Mouse (Mus musculus): ENCODE results near the gene Rps6ka5. TPM values are rescaled to one million over a fixed set of nuclear protein-coding genes. Genes with fewer than 3 reads are reported as not detected.

Rps6ka5 gene
- total RNA-seq, 2 experiments from 2014 or later, result 23.6 to 27.0 TPM

- no peak for DNase-seq (ENCODE audit: low spot score in 2 of 2)
These were observed 192.8 kb downstream of the Rps6ka5 start for GRCm38 (mm10) chr12:100534028-100534427.

GRCm38 (mm10) chr12:100533209-100533608 is 193.6 kb downstream of the Rps6ka5 start:
- no peak for DNase-seq (ENCODE audit: low spot score in 2 of 2)

- no peak for DNase-seq (ENCODE audit: low spot score in 2 of 2)
These were observed 195.0 kb downstream of the Rps6ka5 start for GRCm38 (mm10) chr12:100531740-100532139.

GRCm38 (mm10) chr12:100530871-100531270 is 195.9 kb downstream of the Rps6ka5 start:
- DNase-seq (ENCODE audit: low spot score in 2 of 2), result no peak

- no peak for DNase-seq (ENCODE audit: low spot score in 2 of 2)
These were observed 197.1 kb downstream of the Rps6ka5 start for GRCm38 (mm10) chr12:100529651-100530050.

- DNase-seq (ENCODE audit: low spot score in 2 of 2), result no peak
These were observed 197.6 kb downstream of the Rps6ka5 start for GRCm38 (mm10) chr12:100529172-100529571.

- DNase-seq (ENCODE audit: low spot score in 2 of 2), result no peak
These were observed 198.5 kb downstream of the Rps6ka5 start for GRCm38 (mm10) chr12:100528246-100528645.

- peak; percentile 84 to 90 for DNase-seq (ENCODE audit: low spot score in 2 of 2)
These were observed 199.0 kb downstream of the Rps6ka5 start for GRCm38 (mm10) chr12:100527753-100528152.

- DNase-seq (ENCODE audit: low spot score in 2 of 2), result no peak
These were observed 199.5 kb downstream of the Rps6ka5 start for GRCm38 (mm10) chr12:100527241-100527640.

GRCm38 (mm10) chr12:100525939-100526338 is 200.8 kb downstream of the Rps6ka5 start:
- no peak for DNase-seq (ENCODE audit: low spot score in 2 of 2)

GRCm38 (mm10) chr12:100520794-100521186 is 206.0 kb downstream of the Rps6ka5 start, which contains the start of gene Ttc7b:
Gene Ttc7b (minus strand): TSS chr12:100520826.
- DNase-seq (ENCODE audit: low spot score in 2 of 2), result peak; percentile 19 to 34

GRCm38 (mm10) chr12:100520077-100520793 is 206.5 kb downstream of the Rps6ka5 start:
- DNase-seq (ENCODE audit: low spot score in 2 of 2), result peak; percentile 15 to 45

- peak in 1 of 2 experiments; percentile 27 for DNase-seq (ENCODE audit: low spot score in 2 of 2)
These were observed 207.1 kb downstream of the Rps6ka5 start for GRCm38 (mm10) chr12:100519684-100520076.

GRCm38 (mm10) chr12:100517371-100517770 is 209.4 kb downstream of the Rps6ka5 start:
- no peak for DNase-seq (ENCODE audit: low spot score in 2 of 2)

- no peak for DNase-seq (ENCODE audit: low spot score in 2 of 2)
These were observed 210.5 kb downstream of the Rps6ka5 start for GRCm38 (mm10) chr12:100516161-100516838.

- no peak for DNase-seq (ENCODE audit: low spot score in 2 of 2)
These were observed 211.3 kb downstream of the Rps6ka5 start for GRCm38 (mm10) chr12:100515493-100515892.

GRCm38 (mm10) chr12:100514611-100515010 is 212.2 kb downstream of the Rps6ka5 start:
- no peak for DNase-seq (ENCODE audit: low spot score in 2 of 2)

- no peak for DNase-seq (ENCODE audit: low spot score in 2 of 2)
These were observed 213.7 kb downstream of the Rps6ka5 start for GRCm38 (mm10) chr12:100513131-100513530.

- DNase-seq (ENCODE audit: low spot score in 2 of 2), result no peak
These were observed 214.1 kb downstream of the Rps6ka5 start for GRCm38 (mm10) chr12:100512641-100513040.

- DNase-seq (ENCODE audit: low spot score in 2 of 2), result no peak
These were observed 217.0 kb downstream of the Rps6ka5 start for GRCm38 (mm10) chr12:100509615-100510282.

GRCm38 (mm10) chr12:100508668-100509067 is 218.1 kb downstream of the Rps6ka5 start:
- no peak for DNase-seq (ENCODE audit: low spot score in 2 of 2)

- DNase-seq (ENCODE audit: low spot score in 2 of 2), result no peak
These were observed 221.3 kb downstream of the Rps6ka5 start for GRCm38 (mm10) chr12:100505484-100505883.

Data from layer of hippocampus, adult 18-20 months (tissue).